Mouse (Mus musculus): ENCODE measurements at regions not wholly inside any gene's neighbourhood (a gene's known extent, or its start where the extent isn't known, plus 50 kb on each side); places are given as distances from the start of the nearest gene placed in this dataset.
A peak's percentile ranks its signal among the peaks of the same experiment; 100 is the strongest.

- peak; percentile 40 to 54 for DNase-seq (ENCODE audit: low spot score in 2 of 2)
- intact Hi-C loops (cut with DNase I), result no loop called here
Observed at GRCm38 (mm10) chr5:112050046-112050782, 202.1 kb downstream of the Cryba4 start.

- intact Hi-C loops (cut with DNase I), result no loop called here
- DNase-seq (ENCODE audit: low spot score in 2 of 2), result peak; percentile 65 to 73
Observed at GRCm38 (mm10) chr5:112050906-112051305, 201.4 kb downstream of the Cryba4 start.

- no peak for DNase-seq (ENCODE audit: low spot score in 2 of 2)
- intact Hi-C loops (cut with DNase I), result no loop called here
Observed at GRCm38 (mm10) chr5:112051786-112052185, 200.5 kb downstream of the Cryba4 start.

GRCm38 (mm10) chr5:112053600-112054155 lies 198.6 kb downstream of the Cryba4 start:
- no peak for DNase-seq (ENCODE audit: low spot score in 2 of 2)
- intact Hi-C loops (cut with DNase I), result no loop called here

GRCm38 (mm10) chr5:112055018-112055417 lies 197.3 kb downstream of the Cryba4 start:
- no peak for DNase-seq (ENCODE audit: low spot score in 2 of 2)
- intact Hi-C loops (cut with DNase I), result no loop called here

GRCm38 (mm10) chr5:112069917-112070316 lies 182.4 kb downstream of the Cryba4 start:
- intact Hi-C loops (cut with DNase I), result no loop called here
- peak; percentile 24 to 40 for DNase-seq (ENCODE audit: low spot score in 2 of 2)

GRCm38 (mm10) chr5:112072456-112072855 lies 179.9 kb downstream of the Cryba4 start:
- no peak for DNase-seq (ENCODE audit: low spot score in 2 of 2)
- intact Hi-C loops (cut with DNase I), result no loop called here

- no peak for DNase-seq (ENCODE audit: low spot score in 2 of 2)
- intact Hi-C loops (cut with DNase I), result no loop called here
Observed at GRCm38 (mm10) chr5:112077097-112077496, 175.2 kb downstream of the Cryba4 start.

GRCm38 (mm10) chr5:112077840-112078600 lies 174.3 kb downstream of the Cryba4 start:
- intact Hi-C loops (cut with DNase I), result no loop called here
- DNase-seq (ENCODE audit: low spot score in 2 of 2), result peak; percentile 61 to 62

GRCm38 (mm10) chr5:112081006-112081405 lies 171.3 kb downstream of the Cryba4 start:
- peak; percentile 22 to 31 for DNase-seq (ENCODE audit: low spot score in 2 of 2)
- intact Hi-C loops (cut with DNase I), result no loop called here

GRCm38 (mm10) chr5:112091867-112092535 lies 160.3 kb downstream of the Cryba4 start:
- intact Hi-C loops (cut with DNase I), result no loop called here
- DNase-seq (ENCODE audit: low spot score in 2 of 2), result peak; percentile 60 to 77

GRCm38 (mm10) chr5:112093905-112094571 lies 158.3 kb downstream of the Cryba4 start:
- peak; percentile 80 to 87 for DNase-seq (ENCODE audit: low spot score in 2 of 2)
- intact Hi-C loops (cut with DNase I), result no loop called here

- intact Hi-C loops (cut with DNase I), result loop anchor here (5.0 kb wide), 1 partner anchor 56 kb away; no protein-coding TSS in a partner anchor
- no peak for DNase-seq (ENCODE audit: low spot score in 2 of 2)
Observed at GRCm38 (mm10) chr5:112098469-112099085, 153.7 kb downstream of the Cryba4 start.

GRCm38 (mm10) chr5:112101739-112102590 lies 150.4 kb downstream of the Cryba4 start:
- no peak for DNase-seq (ENCODE audit: low spot score in 2 of 2)
- intact Hi-C loops (cut with DNase I), result no loop called here

- intact Hi-C loops (cut with DNase I), result no loop called here
- peak; percentile 30 to 31 for DNase-seq (ENCODE audit: low spot score in 2 of 2)
Observed at GRCm38 (mm10) chr5:112110306-112110969, 141.9 kb downstream of the Cryba4 start.

- no peak for DNase-seq (ENCODE audit: low spot score in 2 of 2)
- intact Hi-C loops (cut with DNase I), result no loop called here
Observed at GRCm38 (mm10) chr5:112120766-112121165, 131.6 kb downstream of the Cryba4 start.

- no peak for DNase-seq (ENCODE audit: low spot score in 2 of 2)
- intact Hi-C loops (cut with DNase I), result no loop called here
Observed at GRCm38 (mm10) chr5:112121554-112121953, 130.8 kb downstream of the Cryba4 start.

GRCm38 (mm10) chr5:112122581-112122980 lies 129.7 kb downstream of the Cryba4 start:
- no peak for DNase-seq (ENCODE audit: low spot score in 2 of 2)
- intact Hi-C loops (cut with DNase I), result no loop called here
